Mouse (Mus musculus) gastrocnemius, postnatal 10 days (tissue): Measurements from ENCODE around the gene Golga1. TPM values are rescaled to one million over a fixed set of nuclear protein-coding genes. Genes with fewer than 3 reads are reported as not detected.

ENCODE experiments used
- DNase-seq: peaks from one replicate; pipeline ENCODE4 v3.0.0; 2021; ENCODE audit warnings: mixed read lengths
- total RNA-seq, 2 experiments: library from RNA; stranded (reverse); gene quantifications; 2 replicates each; pipeline ENCODE4 v1.2.3; 2021

Gene Golga1
- total RNA-seq, 2 experiments from 2014 or later: 11.7 to 16.0 TPM

DNA sequence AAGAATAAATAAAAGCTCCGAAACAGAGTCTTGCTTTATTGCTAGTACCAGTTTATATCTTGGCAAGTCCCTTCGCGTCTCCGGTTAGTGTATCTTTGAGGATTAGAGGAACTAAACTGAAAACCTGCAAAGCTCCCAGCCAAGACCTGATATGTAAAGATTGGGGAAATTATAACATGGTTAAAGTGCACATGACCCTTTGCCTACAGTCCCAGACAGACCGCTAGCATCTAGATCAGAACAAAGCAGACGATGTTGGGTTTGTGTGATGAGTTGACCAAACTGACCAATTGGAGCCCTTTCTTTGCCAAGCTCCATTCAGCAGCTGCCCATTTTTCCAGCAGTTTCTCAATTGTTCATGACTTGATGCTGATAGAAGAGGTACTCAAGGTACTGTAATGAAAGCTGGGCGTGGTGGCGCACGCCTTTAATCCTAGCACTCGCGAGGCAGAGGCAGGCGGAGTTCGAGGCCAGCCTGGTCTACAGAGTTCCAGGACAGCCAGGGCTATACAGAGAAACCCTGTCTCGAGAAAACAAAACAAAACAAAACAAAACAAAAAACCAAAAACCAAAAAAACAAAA is 59.1 kb downstream of the Golga1 start:
- DNase-seq: no peak

DNA sequence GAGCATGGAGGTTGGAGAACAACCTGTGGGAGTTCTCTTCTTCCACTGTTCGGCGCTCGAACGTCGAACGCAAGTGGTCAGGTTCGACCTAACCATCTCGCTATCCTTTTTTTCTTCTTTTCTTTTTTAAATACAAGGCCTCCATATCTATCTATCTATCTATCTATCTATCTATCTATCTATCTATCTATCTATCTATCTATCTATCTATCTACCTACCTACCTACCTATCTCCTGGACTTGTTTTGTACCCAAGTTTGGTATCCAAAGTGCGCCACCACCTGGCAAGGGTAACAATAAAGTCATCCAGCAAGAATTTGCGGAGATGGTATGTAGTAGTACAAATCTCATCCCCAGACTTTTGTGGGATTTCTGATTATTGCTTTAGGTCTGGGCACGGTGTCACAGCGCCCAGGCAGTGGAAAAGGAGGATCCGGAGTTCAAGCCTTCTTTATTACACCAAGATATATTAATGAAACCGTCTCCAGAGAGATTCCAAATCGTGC is 59.7 kb downstream of the Golga1 start, which contains the start of gene Rpl35:
Gene Rpl35 (minus strand): TSS at position 51 of the 506 bp plus-strand sequence.
- DNase-seq: no peak

DNA sequence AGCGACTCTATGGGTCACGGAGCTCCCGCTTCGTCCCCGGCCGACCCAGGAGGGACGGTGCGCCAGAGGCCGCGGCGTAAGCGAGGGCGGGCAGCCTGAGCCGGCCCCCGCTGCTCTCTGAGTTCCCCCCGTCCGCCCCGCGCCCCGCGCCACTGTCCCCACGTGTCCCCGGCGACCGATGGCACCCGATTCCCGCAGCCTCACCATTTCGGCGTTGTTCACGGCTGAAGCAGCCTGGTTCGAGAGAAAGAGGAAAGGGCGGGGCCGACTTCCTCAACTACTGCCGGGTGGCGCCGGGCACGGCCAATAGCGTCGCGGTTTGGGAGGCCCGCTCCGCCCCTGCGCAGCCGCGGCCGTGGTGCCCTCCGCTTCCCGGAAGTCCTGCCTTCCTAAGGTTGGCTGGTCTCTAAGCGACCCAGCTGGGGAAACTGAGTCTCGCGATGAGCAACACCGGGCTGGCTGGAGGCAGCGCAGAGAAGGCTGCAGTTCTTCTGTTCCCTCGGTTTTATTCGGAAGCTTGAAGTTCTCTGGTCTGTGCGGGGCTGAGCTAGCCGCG is 60.4 kb downstream of the Golga1 start, which contains the start of gene Arpc5l:
Gene Arpc5l (plus strand): TSS at position 469 of the 556 bp plus-strand sequence.
- DNase-seq: peak; percentile 91

DNA sequence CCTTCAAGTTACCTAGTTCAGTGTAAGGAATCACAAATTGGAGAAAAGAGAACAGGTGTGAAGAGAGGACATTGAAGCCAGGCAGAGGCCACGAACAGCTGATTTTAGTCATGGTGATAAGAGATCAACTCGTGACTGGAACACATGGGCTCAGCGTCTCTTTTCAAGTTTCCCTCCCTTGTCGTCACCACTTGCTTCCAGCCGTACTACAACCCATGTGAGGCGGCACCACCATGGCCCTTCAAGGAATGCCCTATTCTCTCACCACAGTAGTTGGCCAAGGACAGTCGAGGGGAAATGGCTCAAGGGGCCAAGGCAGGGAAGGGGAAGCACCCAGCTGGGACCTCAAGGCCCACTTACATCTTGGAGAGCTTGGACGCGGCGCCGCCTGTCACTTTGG is 61.0 kb downstream of the Golga1 start:
- DNase-seq: peak; percentile 24

DNA sequence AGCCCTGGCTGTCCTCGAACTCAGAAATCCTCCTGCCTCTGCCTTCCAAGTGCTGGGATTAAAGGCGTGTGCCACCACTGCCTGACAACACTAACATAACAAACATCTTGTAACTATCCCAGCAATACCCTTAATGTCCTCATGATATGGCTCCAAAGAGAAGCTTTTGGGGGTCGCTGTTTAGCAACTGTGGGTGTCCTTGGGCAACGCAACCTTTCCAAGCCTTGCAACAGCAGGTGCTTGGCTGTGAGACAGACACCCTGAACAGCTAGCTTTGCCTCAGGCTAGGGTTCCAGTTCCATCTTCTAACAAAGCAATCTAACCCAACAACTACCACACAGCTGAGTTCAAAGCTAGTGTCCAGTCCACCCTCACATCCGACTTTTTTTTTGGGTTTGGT is 61.8 kb downstream of the Golga1 start:
- DNase-seq: no peak

DNA sequence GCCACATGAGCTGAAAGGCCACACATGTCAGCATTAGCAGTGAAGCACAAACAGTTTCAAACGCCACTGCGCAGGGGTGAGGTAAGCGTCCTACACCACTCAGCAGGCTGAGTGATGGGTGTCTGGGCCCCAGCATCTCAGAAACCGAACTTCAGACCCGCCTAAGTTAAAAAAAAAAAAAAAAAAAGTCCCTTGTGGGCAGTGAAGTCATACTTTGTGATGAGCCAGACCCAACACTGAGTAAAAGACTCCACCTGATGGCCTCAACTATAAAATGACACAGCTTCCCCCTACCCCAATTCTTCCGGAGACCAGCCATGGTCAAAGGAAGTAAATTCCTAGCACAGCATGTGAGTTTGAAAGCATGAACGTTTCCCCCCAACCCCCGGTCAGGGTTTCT is 62.2 kb downstream of the Golga1 start:
- DNase-seq: no peak

DNA sequence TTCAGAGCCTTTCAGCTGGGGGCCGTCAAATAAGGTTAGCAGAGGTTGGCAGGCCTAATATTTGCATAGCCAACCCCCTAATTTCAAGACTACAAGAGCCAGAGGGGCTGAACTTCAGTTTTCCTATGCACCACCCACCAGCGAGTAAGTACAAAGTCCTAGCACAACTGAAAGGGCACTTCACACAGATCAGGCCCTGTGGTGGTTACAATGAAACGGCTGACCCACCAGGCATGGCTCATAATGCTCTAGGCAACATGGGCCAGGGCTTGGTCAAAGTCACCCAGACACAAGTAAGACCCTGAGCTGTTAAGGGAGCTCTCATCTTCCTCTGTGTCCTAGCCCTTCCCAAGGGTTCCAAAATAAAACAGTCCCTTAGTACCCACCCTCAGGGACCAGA is 63.5 kb downstream of the Golga1 start:
- DNase-seq: no peak

DNA sequence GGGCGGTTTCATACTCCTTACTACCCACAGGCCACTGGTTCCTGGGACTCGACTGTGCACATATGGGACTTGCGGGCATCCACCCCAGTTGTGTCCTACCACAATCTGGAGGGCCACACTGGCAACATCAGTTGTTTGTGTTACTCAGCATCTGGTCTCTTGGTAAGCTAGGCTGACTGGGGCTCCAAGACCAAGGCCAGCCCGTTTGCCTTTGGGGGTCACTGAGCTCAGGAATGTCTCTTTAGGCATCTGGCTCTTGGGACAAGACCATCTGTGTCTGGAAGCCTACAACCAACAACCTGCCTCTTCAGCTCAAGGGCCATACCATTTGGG is 64.8 kb downstream of the Golga1 start:
- DNase-seq: no peak

DNA sequence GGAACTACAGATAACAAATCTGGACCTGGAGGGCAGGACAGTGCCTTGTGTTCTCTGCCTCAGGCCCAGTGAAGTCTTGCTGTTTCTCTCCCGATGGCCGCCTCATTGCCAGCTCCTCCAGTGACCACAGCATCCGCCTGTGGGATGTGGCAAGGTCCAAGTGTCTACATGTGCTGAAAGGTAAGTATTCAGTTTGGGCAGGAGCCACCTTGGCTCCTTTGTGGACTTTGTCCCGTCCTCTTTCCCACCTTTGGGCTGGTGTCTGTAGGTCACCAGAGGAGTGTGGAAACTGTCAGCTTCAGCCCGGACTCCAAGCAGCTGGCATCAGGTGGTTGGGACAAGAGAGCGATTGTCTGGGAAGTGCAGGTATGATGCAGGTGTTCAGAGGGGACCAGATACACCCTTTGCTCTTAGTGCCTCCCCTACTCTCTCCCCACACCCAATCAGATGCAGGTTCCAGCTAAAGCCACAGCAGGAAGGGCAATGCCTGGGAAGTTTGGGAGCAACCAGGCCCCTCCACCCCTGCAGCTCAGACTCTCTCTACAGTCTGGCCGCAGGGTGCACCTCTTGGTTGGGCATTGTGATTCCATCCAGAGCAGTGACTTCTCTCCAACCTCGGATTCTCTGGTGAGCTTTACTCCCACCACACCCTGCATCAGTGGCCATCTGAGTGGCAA is 65.3 kb downstream of the Golga1 start:
- no peak for DNase-seq

DNA sequence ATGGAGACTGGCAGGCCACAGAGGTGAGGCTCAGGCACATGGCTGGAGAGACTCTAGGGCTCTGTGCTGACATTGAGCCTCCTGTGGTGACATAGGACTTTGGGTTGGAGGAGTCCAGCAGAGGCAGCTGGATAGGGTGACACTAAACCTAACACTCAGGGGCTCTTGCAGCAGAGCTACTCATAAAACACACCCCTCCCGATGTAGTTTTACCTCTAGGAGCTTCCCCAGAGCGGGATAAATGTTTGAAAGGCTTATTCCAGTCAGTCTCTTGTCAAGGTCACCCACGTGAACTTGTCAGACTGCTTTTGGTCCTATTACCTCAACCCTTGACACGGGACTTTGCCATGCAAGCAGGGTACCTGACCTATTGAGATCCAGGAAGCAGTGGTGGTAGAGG is 66.0 kb downstream of the Golga1 start:
- no peak for DNase-seq

DNA sequence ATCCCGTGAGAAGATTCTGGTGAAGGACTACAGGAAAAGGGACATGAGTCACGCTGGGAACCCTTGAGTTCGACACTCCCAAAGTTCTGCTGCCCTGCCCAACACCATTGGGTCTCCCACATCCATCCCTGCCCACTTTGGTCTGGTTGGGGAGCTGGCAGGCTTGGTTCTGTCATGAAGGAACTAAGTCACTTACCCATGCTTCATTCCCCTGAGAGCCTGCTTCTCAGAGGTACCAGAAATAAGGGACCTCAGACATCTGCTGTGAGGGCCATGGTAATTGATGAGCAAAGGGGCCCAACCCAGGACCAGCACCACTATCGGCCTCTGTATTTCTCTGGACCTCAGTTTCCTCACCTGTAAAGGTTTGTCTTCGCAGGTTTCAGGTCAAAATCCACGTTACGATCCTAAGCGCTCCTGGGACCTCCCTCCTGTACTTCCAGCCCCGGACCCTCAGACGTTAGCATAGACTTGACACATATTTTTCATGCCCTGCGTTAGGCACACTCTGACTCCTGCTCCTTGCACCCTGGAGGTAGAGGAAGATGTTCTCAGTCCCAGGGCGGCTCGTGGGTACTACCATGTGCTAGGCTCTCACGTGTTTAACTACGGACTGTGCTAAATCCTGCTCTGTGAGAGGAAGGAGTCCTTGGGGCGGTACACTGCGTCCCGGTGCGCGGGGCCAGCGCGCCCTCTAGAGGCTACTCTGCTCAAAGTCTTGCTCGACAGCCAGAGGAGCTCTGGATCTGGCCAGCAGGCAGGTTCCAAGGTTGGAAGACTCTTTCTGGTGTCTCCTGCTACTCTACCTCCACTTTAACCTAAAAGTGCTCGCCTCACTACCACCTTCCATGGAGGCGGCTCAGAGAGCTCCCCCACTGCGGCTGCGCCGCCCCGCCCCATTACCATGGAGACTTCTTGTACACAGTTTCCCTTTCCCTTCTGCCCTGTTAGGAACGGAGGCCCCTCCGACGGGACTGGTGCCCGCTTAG is 67.7 kb downstream of the Golga1 start, which contains the start of gene Wdr38:
Gene Wdr38 (plus strand): TSS at position 91 of the 989 bp plus-strand sequence.
- peak; percentile 91 for DNase-seq

DNA sequence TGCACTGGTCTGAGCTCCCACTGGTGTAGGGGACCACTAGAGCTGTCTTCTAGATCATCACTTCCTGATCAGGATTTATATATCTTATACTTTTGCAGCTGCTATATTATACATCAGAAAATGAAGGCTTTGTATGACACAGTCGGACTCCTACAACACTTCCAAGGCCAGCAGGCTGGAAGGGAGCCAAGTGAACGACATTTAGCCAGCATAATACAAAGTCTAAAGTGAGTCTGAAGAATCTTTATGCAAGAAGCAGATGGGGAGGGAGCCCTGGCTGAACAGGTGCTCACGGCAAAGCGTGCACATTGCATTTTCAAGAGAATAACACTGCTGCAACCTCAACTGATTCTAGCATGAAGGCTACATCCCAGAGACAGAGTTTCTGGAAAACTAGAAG is 72.9 kb downstream of the Golga1 start:
- no peak for DNase-seq

DNA sequence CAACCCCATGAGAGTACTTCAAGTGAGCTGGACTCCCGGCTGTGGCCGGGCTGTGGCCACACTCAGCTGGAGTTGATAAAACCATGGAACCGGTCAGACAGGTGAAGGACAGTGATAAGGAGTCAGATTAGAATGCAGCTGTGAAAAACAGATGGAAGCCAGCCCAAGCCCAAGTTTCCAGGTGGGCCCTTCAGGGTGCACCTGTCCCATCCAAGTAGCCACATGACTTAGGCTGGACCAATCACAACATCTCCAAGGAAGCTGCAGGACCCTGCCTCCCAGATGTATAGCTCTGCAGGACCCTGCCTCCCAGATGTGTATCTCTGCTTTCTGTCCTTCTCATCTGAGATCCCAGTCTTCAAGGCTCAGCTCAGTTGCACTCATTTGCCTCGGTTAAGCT is 73.3 kb downstream of the Golga1 start:
- no peak for DNase-seq

DNA sequence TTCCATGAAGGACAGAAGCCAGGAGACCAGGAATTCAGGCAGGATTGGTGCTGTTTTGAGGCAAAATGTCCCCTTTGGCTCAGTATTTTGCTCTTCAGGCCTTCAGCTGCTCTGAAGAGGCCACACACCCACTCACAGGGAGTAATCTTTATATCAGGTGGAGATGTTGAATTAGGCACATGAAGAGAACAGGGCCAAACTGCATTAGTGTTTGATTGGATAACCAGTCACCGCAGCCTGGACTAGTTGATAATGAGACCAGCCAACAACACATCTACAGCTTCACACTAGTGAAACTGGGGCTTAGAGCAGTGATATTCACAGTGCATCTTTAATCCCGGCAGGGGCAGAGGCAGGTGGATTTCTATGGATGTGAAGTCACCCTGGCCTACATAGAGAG is 76.4 kb downstream of the Golga1 start:
- DNase-seq: no peak

DNA sequence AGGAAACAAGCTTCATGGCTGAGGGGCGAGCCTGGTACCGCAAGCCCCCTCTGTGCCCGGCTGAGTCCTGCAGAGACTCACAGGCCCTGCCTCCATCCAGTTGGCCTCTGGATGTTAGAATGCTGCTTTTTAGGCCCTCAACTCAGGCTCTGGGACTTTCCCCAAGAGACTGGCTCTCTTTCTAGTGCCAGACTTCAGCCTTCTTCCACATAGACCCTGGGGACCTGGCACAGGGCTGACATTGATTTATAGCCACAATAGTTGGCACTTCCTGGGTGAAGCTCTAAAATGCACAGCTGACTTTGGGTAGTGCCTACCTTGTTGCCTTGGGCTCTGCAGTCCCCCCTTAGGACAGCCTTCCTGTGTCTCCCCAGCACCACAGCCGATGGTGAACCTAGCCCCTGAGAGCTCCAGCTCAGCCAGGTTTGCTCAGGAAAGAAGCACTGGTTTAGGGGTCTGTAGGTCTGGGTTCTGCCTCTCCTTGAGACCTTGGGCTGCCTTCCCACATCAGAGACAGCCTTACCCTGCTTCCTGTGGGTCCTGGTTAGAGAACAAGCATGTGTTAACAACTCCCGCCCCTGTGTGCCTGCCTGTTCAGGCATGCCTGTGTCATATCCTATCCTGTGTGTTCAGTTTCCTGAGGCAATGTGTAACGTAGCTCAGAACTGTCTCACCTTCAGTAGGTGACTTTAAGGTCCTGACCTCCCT is 77.4 kb downstream of the Golga1 start:
- DNase-seq: no peak

DNA sequence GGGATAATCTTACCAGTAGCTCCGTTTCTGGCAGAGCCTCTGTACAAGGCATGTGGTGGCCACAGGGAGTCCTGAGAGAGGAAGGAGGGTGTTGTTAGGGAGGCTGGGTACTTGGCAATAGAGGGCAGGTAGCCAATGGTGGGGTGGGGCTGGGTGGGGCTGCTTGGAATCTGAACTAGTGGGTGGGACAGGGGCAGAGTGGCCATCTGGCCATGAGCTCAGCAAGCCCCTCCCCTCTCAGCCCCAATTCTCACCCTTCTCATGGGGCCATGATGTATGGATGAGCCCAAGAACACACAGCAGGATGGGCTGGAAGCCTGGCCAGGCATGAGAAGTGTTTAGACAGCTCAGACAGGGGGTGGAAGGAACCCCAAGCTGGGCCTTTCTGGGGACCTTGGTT is 78.0 kb downstream of the Golga1 start:
- no peak for DNase-seq

DNA sequence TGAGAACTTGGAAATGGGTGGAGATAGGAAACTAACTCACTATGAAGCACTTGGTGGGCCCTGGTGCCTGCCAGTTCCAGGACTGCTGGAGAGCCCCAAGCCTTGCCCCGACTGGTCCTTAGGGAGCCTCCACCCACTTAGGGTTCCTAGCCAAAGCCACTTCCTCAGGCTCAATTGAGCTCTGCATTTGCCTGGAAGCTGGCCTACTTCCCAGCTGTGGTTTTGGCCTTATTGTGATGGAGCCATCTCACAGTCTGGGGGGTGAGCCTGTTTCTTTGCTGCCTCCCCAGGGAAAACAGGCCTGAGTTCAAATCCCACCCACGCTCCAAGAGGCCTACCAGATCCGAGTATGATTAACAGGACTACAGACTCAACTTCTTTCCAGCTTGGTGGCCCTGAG is 78.8 kb downstream of the Golga1 start:
- DNase-seq: peak; percentile 45

DNA sequence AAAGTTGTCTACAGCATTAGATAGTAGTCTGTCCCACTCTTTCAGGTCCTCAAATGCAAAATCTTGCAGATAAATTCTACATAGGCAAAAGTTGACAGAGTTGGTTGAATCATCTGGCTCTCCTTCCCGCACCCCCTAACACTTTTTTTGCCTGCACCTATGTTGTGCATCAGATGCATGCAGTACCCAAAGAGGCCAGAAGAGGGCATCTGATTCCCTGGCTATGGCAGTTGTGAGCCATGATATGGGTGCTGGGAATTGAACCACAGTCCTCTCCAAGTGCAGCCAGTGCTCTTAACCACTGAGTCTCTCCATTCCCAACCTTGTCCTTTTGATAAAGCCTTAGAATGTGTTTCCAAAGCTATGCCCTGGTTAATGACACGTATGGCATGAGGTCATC is 81.9 kb downstream of the Golga1 start:
- DNase-seq: no peak

DNA sequence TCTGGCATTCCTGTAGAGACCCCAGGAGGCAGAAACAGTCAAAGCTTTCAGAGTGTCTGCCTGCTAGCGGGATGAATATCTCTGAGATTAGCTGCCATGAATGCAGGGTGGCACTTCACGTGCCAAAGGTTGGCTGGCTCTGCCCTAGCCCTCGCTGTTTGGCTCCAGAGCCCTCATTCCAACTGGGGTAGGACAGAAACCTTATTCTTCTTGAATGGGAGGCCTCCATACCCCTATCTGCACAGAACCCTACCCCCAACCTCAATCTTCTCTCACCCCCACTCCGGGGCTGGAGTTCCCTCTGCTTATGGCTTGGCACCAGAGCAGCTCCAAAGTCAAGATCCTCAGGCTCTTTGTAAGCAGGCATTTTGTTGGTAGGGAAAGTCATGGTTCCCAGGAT is 87.5 kb downstream of the Golga1 start:
- DNase-seq: no peak

DNA sequence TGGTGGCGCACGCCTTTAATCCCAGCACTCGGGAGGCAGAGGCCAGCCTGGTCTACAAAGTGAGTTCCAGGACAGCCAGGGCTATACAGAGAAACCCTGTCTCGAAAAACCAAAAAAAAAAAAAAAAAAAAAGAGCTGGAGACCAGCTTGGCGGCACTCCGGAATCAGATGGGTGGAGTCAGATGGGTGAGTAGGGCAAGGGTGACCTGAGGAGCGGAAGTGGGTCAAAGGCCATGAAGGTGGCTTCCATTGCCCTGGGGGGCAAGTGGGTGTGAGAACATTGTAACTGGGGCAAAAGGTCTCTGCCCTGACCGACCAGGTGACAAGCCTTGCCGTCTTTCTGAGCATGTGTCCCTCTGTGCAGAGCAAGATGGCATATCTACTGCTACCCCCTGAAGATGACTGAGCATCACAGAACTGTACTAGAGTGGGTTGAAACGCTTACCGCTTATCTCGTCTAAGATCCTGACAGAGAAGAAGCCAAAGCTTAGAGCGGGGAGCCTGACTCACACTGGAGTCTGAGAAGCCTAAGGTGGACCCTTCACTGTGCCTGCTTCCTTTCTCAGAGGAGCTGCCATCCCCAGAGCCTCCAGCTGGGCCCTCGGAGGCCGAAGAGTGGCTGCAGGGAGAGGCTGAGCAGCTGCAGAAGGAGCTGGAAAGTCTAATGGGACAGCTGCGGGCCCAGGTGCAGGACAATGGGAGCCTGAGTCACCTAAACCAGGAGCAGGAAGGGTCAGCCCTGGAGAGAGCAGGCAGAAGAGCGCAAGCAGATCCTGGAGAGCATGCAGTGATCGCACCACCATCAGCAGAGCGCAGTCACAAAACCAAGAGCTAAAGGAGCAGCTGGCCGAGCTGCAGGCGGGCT is 89.2 kb downstream of the Golga1 start:
- no peak for DNase-seq

DNA sequence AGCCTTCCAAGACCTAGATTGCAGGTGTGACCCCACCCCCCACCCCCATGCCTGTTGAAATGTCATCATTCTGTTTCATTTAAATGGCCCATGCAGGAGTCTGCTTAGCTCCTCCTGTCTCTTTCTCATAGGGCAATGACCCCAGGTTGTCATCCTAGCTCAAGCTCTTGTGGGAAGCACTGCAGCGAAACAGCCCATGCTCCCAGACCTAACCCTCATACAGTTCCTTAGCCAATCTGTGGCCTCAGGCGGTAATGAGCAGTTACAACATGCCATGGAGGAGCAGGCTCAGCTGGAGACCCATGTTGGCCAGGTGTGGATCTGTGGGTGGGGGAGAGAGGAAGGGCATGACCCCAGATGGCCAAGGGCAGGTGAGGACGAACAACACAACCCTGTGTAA is 90.2 kb downstream of the Golga1 start:
- no peak for DNase-seq
